Mouse (Mus musculus): ENCODE data around the gene Pde10a. TPM values are rescaled to one million over a fixed set of nuclear protein-coding genes. Genes with fewer than 3 reads are reported as not detected.

Gene Pde10a
- polyA plus RNA-seq, 1 experiment from 2014 or later, result 2.6 TPM

GRCm38 (mm10) chr17:8505669-8506426 is 19.3 kb upstream of the Pde10a start:
- Histone ChIP-seq H3K4me1 (ENCODE audit: insufficient read depth) (peaks cover 11% of the 10 kb centered on the region), H3K9me3 (ENCODE audit: low read depth, low read length) (no peaks in the 10 kb centered on the region), H3K27me3 (ENCODE audit: insufficient read depth, low read length) (no peaks in the 10 kb centered on the region), H3K4me3 (ENCODE audit: low read depth, low read length) (peak overlapping the region; percentile 22), H3K4me2 (peak overlapping the region; percentile 64), H3K27ac (ENCODE audit: low read depth) (0 out of 2 replicates have a peak overlapping the region, but pooled peaks have one; percentile 18), H3K9ac (peak overlapping the region; percentile 26), H3K36me3 (ENCODE audit: insufficient read depth) (no peaks in the 10 kb centered on the region)
- ATAC-seq (ENCODE audit: insufficient read depth) (peak; percentile 77), DNase-seq (peak; percentile 95)
- WGBS, result 2% methylated on average over 20 of the region's 20 CpGs
- no peak for TF ChIP-seq CTCF (IDR thresholded peaks at IDR 0.05; ENCODE audit: low read depth)

- TF ChIP-seq CTCF (IDR thresholded peaks at IDR 0.05; ENCODE audit: low read depth), result no peak
- WGBS, result 46% methylated on average over 6 of the region's 6 CpGs
- Histone ChIP-seq H3K4me2 (no peak overlapping the region), H3K9ac (no peak overlapping the region), H3K9me3 (ENCODE audit: low read depth, low read length) (no peaks in the 10 kb centered on the region), H3K4me3 (ENCODE audit: low read depth, low read length) (no peak overlapping the region), H3K27me3 (ENCODE audit: insufficient read depth, low read length) (no peaks in the 10 kb centered on the region), H3K4me1 (ENCODE audit: insufficient read depth) (peaks cover 11% of the 10 kb centered on the region), H3K27ac (ENCODE audit: low read depth) (no peak overlapping the region), H3K36me3 (ENCODE audit: insufficient read depth) (no peaks in the 10 kb centered on the region)
- no peak for ATAC-seq (ENCODE audit: insufficient read depth)
- no peak for DNase-seq
These were observed 18.4 kb upstream of the Pde10a start for GRCm38 (mm10) chr17:8506726-8507125.

- no peak for DNase-seq
- no peaks in the 10 kb centered on the region for H3K9me3 ChIP-seq (ENCODE audit: low read depth, low read length)
- no peak overlapping the region for H3K9ac ChIP-seq
- no peaks in the 10 kb centered on the region for H3K27me3 ChIP-seq (ENCODE audit: insufficient read depth, low read length)
- peaks cover 11% of the 10 kb centered on the region for H3K4me1 ChIP-seq (ENCODE audit: insufficient read depth)
- no peak overlapping the region for H3K4me3 ChIP-seq (ENCODE audit: low read depth, low read length)
- no peak for TF ChIP-seq CTCF (IDR thresholded peaks at IDR 0.05; ENCODE audit: low read depth)
- H3K27ac ChIP-seq (ENCODE audit: low read depth), result no peak overlapping the region
- no peak for ATAC-seq (ENCODE audit: insufficient read depth)
- WGBS, result 2% methylated on average over 3 of the region's 3 CpGs
- no peaks in the 10 kb centered on the region for H3K36me3 ChIP-seq (ENCODE audit: insufficient read depth)
- peak overlapping the region; percentile 46 for H3K4me2 ChIP-seq
These were observed 17.5 kb upstream of the Pde10a start for GRCm38 (mm10) chr17:8507654-8508053.

- Histone ChIP-seq H3K9ac (0 out of 2 replicates have a peak overlapping the region, but pooled peaks have one; percentile 20), H3K36me3 (ENCODE audit: insufficient read depth) (no peaks in the 10 kb centered on the region), H3K4me3 (ENCODE audit: low read depth, low read length) (no peak overlapping the region), H3K4me2 (peak overlapping the region; percentile 46), H3K9me3 (ENCODE audit: low read depth, low read length) (no peaks in the 10 kb centered on the region), H3K27ac (ENCODE audit: low read depth) (peak overlapping the region; percentile 50; the same call in 1 of the 2 replicates), H3K27me3 (ENCODE audit: insufficient read depth, low read length) (no peaks in the 10 kb centered on the region), H3K4me1 (ENCODE audit: insufficient read depth) (peaks cover 11% of the 10 kb centered on the region)
- DNase-seq (peak; percentile 87), ATAC-seq (ENCODE audit: insufficient read depth) (peak; percentile 93)
- peak; percentile 38 for TF ChIP-seq CTCF (IDR thresholded peaks at IDR 0.05; ENCODE audit: low read depth)
- WGBS, result under 1% methylated on average over 16 of the region's 16 CpGs
These were observed 16.6 kb upstream of the Pde10a start for GRCm38 (mm10) chr17:8508305-8509141.

- H3K9ac ChIP-seq, result no peak overlapping the region
- no peak overlapping the region for H3K4me2 ChIP-seq
- no peak for TF ChIP-seq CTCF (IDR thresholded peaks at IDR 0.05; ENCODE audit: low read depth)
- DNase-seq (no peak), ATAC-seq (ENCODE audit: insufficient read depth) (no peak)
- WGBS, result 69% methylated on average over 6 of the region's 6 CpGs
- no peaks in the 10 kb centered on the region for H3K27me3 ChIP-seq (ENCODE audit: insufficient read depth, low read length)
- H3K4me3 ChIP-seq (ENCODE audit: low read depth, low read length), result no peak overlapping the region
- no peaks in the 10 kb centered on the region for H3K36me3 ChIP-seq (ENCODE audit: insufficient read depth)
- no peak overlapping the region for H3K27ac ChIP-seq (ENCODE audit: low read depth)
- no peaks in the 10 kb centered on the region for H3K4me1 ChIP-seq (ENCODE audit: insufficient read depth)
- H3K9me3 ChIP-seq (ENCODE audit: low read depth, low read length), result no peaks in the 10 kb centered on the region
These were observed 9.2 kb upstream of the Pde10a start for GRCm38 (mm10) chr17:8516006-8516405.

GRCm38 (mm10) chr17:8523986-8524385 is 1.2 kb upstream of the Pde10a start:
- no peak for TF ChIP-seq CTCF (IDR thresholded peaks at IDR 0.05; ENCODE audit: low read depth)
- H3K27me3 ChIP-seq (ENCODE audit: insufficient read depth, low read length), result peaks cover 49% of the 10 kb centered on the region
- peak; percentile 20; the same call in 1 of the 2 replicates for ATAC-seq (ENCODE audit: insufficient read depth)
- DNase-seq, result no peak
- H3K36me3 ChIP-seq (ENCODE audit: insufficient read depth), result no peaks in the 10 kb centered on the region
- no peak overlapping the region for H3K27ac ChIP-seq (ENCODE audit: low read depth)
- no peaks in the 10 kb centered on the region for H3K9me3 ChIP-seq (ENCODE audit: low read depth, low read length)
- peak overlapping the region; percentile 44 for H3K4me3 ChIP-seq (ENCODE audit: low read depth, low read length)
- H3K9ac ChIP-seq, result peak overlapping the region; percentile 40
- H3K4me2 ChIP-seq, result peak overlapping the region; percentile 97
- WGBS, result 17% methylated on average over 3 of the region's 3 CpGs
- 0 out of 2 replicates have a peak, but pooled peaks cover 3% of the 10 kb centered on the region for H3K4me1 ChIP-seq (ENCODE audit: insufficient read depth)
